Mouse (Mus musculus) megakaryocyte, embryonic 14.5 days (primary cell): ENCODE data around the gene Dhx34. TPM values are rescaled to one million over a fixed set of nuclear protein-coding genes. Genes with fewer than 3 reads are reported as not detected.

Experiments
- H3K27me3 ChIP-seq: replicated peaks from 2 replicates; pipeline ENCODE3; 2012; ENCODE audit warnings: inconsistent platforms
- H3K36me3 ChIP-seq: replicated peaks from 2 replicates; pipeline ENCODE3; 2012; ENCODE audit warnings: low read length, inconsistent platforms, mixed read lengths
- H3K4me1 ChIP-seq: 2 replicates; pipeline ENCODE4 v1.6.1; 2012; ENCODE audit warnings: inconsistent platforms
- H3K4me3 ChIP-seq: replicated peaks from 2 replicates; pipeline ENCODE3; 2012; ENCODE audit warnings: moderate library complexity, mild to moderate bottlenecking, inconsistent platforms
- H3K9me3 ChIP-seq: 2 replicates; pipeline ENCODE4 v1.6.1; 2012; ENCODE audit warnings: inconsistent platforms
- FLI1 ChIP-seq: IDR thresholded peaks from 2 replicates; pipeline ENCODE4 v1.6.1; 2012; ENCODE audit warnings: low read length, inconsistent platforms, mixed read lengths
- GATA1 ChIP-seq: IDR thresholded peaks from 3 replicates; pipeline ENCODE4 v1.6.1; 2012; ENCODE audit warnings: mixed read lengths, low read length, inconsistent platforms, borderline replicate concordance
- polyA plus RNA-seq: library from polyadenylated mRNA; stranded (reverse); fragments of >175 nt; gene quantifications from 2 replicates; pipeline ENCODE4 v1.2.3, GENCODE M21; 2012; ENCODE audit warnings: low replicate concordance; ENCODE audit not compliant: insufficient read depth

The Dhx34 gene
- polyA plus RNA-seq, 1 experiment, result 29.7 TPM

DNA sequence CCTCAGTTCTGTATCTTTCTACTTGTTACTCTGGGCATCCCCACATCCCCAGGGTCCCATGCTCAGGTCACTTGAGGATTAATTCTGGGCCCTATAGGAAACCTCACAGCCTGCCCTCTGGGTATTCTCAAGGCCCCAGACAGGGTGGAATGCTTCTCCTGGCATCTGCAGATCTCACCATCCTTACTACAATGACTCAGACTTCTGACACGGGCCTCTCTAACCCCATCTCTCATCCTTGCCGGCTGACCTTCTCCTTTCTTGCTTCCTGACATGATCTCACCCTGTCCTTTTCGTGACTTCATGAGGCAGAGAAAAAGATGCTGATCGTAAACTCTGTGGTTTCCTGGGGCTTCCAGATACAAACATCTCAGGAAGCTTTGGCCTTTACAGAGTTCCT is 32.4 kb upstream of the Dhx34 start:
- H3K27me3 ChIP-seq, result no peaks in the 10 kb centered on the region
- TF ChIP-seq FLI1 (no peak), GATA1 (no peak)
- peaks cover 68% of the 10 kb centered on the region for H3K4me1 ChIP-seq
- no peaks in the 10 kb centered on the region for H3K9me3 ChIP-seq
- no peaks in the 10 kb centered on the region for H3K36me3 ChIP-seq
- peak overlapping the region; percentile 76 for H3K4me3 ChIP-seq

GRCm38 (mm10) chr7:16250687-16251086 is 28.9 kb upstream of the Dhx34 start:
- Histone ChIP-seq H3K9me3 (peaks cover 5% of the 10 kb centered on the region; the same call in 1 of the 2 replicates), H3K27me3 (peaks cover 11% of the 10 kb centered on the region), H3K4me1 (peaks cover 73% of the 10 kb centered on the region), H3K4me3 (peak overlapping the region; percentile 11), H3K36me3 (peaks cover 14% of the 10 kb centered on the region)
- TF ChIP-seq FLI1 (no peak), GATA1 (no peak)

DNA sequence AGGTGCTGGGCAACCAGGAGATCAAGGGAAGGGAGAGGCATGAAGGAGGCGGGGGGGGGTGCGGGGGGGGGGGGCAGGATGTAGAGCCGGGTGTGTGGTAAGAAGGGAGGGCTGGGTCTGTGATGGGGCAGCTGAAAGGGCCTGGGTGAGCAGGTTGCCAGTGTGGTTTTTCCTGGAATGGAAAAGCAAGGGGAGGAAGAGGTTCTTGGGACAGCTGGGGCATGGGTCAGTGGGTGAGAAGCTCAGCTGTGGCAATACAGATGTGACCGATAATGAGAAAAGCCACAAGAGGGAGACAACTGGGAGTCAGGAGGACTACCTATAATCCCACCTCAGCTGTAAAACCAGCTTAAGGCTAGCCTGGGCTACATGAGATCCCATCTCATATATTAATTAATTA is 24.1 kb upstream of the Dhx34 start:
- peaks cover 5% of the 10 kb centered on the region; the same call in 1 of the 2 replicates for H3K9me3 ChIP-seq
- peaks cover 14% of the 10 kb centered on the region for H3K36me3 ChIP-seq
- H3K27me3 ChIP-seq, result peaks cover 11% of the 10 kb centered on the region
- H3K4me1 ChIP-seq, result peaks cover 83% of the 10 kb centered on the region
- H3K4me3 ChIP-seq, result no peak overlapping the region
- TF ChIP-seq FLI1 (no peak), GATA1 (no peak)

DNA sequence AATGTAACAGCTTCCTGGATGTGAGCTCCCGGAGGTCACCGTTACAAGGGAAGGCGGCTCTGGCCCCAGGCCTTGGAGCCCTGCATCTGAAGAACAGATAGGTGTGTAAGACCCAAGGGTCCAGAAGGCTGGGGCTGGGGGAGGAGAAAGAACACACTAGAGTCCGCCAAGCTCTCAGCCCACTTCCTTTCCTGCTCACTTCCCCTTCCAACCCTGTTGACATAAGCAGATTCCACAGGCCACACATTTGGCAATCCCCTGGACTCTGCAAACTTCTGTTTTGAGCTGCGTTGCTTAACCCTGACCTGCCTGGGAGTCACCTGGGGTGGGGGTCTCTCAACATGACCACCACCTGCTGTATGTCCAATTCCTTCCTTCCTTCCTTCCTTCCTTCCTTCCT is 22.2 kb upstream of the Dhx34 start, which contains the start of gene C5ar2:
TSS of gene C5ar2 (minus strand) at position 88 of the 400 bp plus-strand sequence.
- peaks cover 13% of the 10 kb centered on the region for H3K36me3 ChIP-seq
- peaks cover 92% of the 10 kb centered on the region for H3K4me1 ChIP-seq
- H3K9me3 ChIP-seq, result peaks cover 5% of the 10 kb centered on the region; the same call in 1 of the 2 replicates
- H3K4me3 ChIP-seq, result peak within 1 kb of the TSS; percentile 40
- H3K27me3 ChIP-seq, result peaks cover 11% of the 10 kb centered on the region
- no peak for TF ChIP-seq FLI1
- TF ChIP-seq GATA1, result no peak

DNA sequence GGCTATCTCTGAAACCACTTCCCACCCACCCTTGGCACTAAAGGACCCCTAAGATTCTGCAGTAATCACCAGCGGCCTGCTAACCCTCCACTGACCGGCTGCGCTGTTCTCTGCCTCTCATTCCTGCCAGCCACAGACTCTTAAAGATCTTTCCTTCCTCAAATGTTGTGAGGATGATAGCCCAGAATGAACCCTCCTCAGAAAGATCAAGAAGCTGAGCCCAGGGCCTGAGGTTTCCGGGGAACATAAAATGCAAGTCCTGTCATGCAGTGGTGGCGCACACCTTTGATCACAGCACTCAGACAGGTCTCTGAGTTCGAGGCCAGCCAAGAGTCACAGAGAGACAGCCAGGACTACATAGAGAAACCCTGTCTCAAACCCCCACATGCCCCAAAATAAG is 20.4 kb upstream of the Dhx34 start:
- peak overlapping the region; percentile 42 for H3K4me3 ChIP-seq
- TF ChIP-seq FLI1 (no peak), GATA1 (no peak)
- H3K9me3 ChIP-seq, result peaks cover 4% of the 10 kb centered on the region

DNA sequence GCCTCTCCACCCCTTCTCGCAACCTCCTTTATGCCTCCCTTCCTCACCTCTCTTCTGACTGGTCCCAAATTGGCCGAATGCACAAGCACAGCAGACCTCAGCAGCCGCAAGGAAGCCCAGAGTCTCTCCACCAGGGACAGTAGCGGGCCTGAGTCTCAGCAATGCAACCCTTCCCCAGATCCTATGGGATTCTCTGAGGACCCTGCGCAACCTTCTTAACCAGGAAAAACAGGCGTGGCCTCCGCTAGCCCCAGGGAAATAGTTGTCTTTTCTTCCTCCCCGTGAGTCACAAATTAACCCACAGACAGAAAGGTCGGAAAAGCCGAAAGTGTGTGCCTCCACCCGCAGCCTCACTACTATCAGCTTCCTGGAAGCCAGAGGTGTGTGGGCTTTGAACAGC is 19.9 kb upstream of the Dhx34 start:
- TF ChIP-seq GATA1 (no peak), FLI1 (no peak)
- peaks cover 86% of the 10 kb centered on the region for H3K4me1 ChIP-seq
- peaks cover 7% of the 10 kb centered on the region for H3K9me3 ChIP-seq
- peak overlapping the region; percentile 42 for H3K4me3 ChIP-seq
- H3K27me3 ChIP-seq, result no peaks in the 10 kb centered on the region
- peaks cover 12% of the 10 kb centered on the region for H3K36me3 ChIP-seq

More for the DNA sequence above, 20.4 kb upstream of the Dhx34 start:
- H3K36me3 ChIP-seq, result peaks cover 8% of the 10 kb centered on the region
- no peaks in the 10 kb centered on the region for H3K27me3 ChIP-seq
- peaks cover 90% of the 10 kb centered on the region for H3K4me1 ChIP-seq

DNA sequence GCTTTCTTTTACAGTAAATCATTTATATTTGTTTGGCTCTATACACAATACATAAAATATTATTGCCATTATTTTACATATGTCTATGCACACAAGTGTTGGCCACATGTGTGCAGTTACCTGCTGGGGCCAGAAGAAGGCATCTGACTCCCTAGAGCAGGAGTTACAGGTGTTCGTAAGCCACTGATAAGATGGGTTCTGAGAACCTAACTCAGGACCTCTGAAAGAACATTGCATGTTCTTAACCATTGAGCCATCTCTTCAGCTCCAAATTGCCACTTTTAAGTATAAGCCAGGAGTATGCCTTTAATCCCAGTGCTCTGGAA is 19.1 kb upstream of the Dhx34 start:
- Histone ChIP-seq H3K4me3 (no peak overlapping the region), H3K36me3 (peaks cover 17% of the 10 kb centered on the region), H3K27me3 (no peaks in the 10 kb centered on the region), H3K9me3 (peaks cover 7% of the 10 kb centered on the region), H3K4me1 (peaks cover 78% of the 10 kb centered on the region)
- no peak for TF ChIP-seq GATA1
- TF ChIP-seq FLI1, result no peak

DNA sequence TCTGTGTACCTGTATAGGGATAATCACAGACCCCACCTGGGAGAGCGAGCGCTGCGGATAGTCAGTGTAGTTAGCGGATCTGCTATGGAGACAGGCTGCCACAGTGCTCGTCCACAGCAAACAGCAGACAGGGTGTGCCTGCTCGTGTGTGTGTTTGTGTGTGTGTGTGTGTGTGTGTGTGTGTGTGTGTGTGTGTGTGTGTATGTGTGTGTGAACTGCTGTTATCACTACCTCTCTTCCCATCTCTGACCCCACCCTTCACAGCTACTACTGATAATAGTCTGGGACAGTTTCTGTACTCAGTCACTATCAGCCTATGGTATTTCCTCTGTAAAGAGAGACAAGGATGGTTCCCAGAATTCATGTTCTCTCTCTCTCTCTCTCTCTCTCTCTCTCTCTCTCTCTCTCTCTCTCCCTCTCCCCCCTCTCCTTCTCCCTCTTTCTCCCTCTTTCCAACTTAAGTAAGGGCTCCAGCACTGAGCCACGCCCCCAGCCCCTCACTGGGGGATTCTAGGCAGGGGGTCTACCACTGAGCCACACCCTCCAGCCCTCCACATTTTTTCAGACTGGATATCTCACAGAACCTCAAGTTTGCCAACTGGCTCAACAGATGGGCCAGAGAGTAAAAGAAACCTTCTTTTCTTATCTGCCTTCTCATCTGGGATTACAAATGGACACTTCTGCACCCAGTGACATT is 18.6 kb upstream of the Dhx34 start:
- H3K9me3 ChIP-seq, result peaks cover 7% of the 10 kb centered on the region
- TF ChIP-seq GATA1, result no peak
- no peak for TF ChIP-seq FLI1
- H3K36me3 ChIP-seq, result peaks cover 17% of the 10 kb centered on the region
- H3K4me1 ChIP-seq, result peaks cover 73% of the 10 kb centered on the region
- no peaks in the 10 kb centered on the region for H3K27me3 ChIP-seq
- peak overlapping the region; percentile 80 for H3K4me3 ChIP-seq

DNA sequence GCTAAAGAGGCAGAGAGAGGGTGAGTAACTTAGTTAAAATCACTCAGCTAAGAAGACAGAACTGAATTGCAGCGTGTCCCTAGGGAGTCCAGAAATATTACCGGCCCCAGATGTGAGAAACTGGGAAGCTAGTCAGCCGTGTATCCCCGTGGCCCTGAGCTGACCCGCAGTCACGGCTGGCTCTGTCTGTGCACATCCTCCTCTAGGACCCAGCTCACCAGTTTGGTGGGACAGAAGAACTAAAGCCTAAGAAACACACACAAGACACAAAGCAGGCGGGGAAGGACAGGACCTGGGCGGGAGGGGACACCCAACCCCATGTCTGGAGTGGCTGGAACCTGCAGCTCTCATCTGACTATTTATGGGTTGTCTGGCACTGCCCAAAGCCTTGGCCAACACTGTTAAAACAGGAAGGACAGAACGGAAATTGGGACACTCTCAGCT is 17.7 kb upstream of the Dhx34 start:
- Histone ChIP-seq H3K36me3 (peaks cover 17% of the 10 kb centered on the region), H3K4me1 (peaks cover 64% of the 10 kb centered on the region), H3K9me3 (peaks cover 7% of the 10 kb centered on the region), H3K4me3 (peak overlapping the region; percentile 69), H3K27me3 (no peaks in the 10 kb centered on the region)
- no peak for TF ChIP-seq GATA1
- no peak for TF ChIP-seq FLI1

DNA sequence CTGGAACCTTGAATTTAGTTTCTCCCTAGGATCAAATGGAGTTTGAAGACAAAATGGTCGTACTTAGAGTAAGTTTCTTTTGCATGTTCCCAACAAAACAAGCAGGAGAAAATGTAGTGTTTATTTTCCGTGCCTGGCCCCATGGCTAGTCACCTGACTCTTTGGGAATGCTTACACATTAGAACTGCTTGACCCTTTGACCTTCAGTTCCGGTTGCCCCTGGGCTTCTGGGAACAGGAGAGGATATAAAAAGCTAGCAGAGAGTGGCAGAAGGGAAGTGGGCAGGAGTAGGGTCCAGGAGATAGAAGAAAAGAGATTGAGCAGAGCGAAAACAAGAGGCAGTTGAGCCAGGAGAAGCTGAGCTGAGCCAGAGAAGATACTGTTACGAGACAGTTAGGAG is 8.0 kb upstream of the Dhx34 start:
- Histone ChIP-seq H3K4me1 (peaks cover 48% of the 10 kb centered on the region), H3K27me3 (no peaks in the 10 kb centered on the region), H3K36me3 (peaks cover 23% of the 10 kb centered on the region), H3K9me3 (peaks cover 21% of the 10 kb centered on the region), H3K4me3 (no peak overlapping the region)
- TF ChIP-seq GATA1, result no peak
- TF ChIP-seq FLI1, result no peak
